Mouse (Mus musculus): ENCODE measurements at regions not wholly inside any gene's neighbourhood (a gene's known extent, or its start where the extent isn't known, plus 50 kb on each side); places are given as distances from the start of the nearest gene placed in this dataset.

GRCm38 (mm10) chr1:18465303-18465829, 200.4 kb upstream of the Defb41 start:
- H3K36me3 ChIP-seq (ENCODE audit: control insufficient read depth, insufficient read depth, low read length) = no peaks in the 10 kb centered on the region
- ATAC-seq (peak; percentile 85), DNase-seq (ENCODE audit: low spot score) (peak; percentile 66)
- no peak overlapping the region for H3K4me3 ChIP-seq (ENCODE audit: low read depth, low read length)
- no peaks in the 10 kb centered on the region for H3K9me3 ChIP-seq (replicated peaks; ENCODE audit: control insufficient read depth, low read length)
- H3K27me3 ChIP-seq (replicated peaks; ENCODE audit: control insufficient read depth, insufficient read depth, low read length) = no peaks in the 10 kb centered on the region
- WGBS = 33% methylated on average over 3 of the region's 3 CpGs
- H3K9ac ChIP-seq (ENCODE audit: low read length) = no peak overlapping the region
- no peak overlapping the region for H3K27ac ChIP-seq (ENCODE audit: low read depth, low read length)
- H3K4me1 ChIP-seq (ENCODE audit: control insufficient read depth, insufficient read depth, low read length) = peaks cover 4% of the 10 kb centered on the region; the same call in 1 of the 2 replicates
- H3K4me2 ChIP-seq (ENCODE audit: low read length) = no peak overlapping the region

GRCm38 (mm10) chr1:18463218-18463617, 198.3 kb upstream of the Defb41 start:
- WGBS = 27% methylated on average over 1 of the region's 1 CpGs
- Histone ChIP-seq H3K36me3 (ENCODE audit: control insufficient read depth, insufficient read depth, low read length) (no peaks in the 10 kb centered on the region), H3K9ac (ENCODE audit: low read length) (no peak overlapping the region), H3K9me3 (replicated peaks; ENCODE audit: control insufficient read depth, low read length) (no peaks in the 10 kb centered on the region), H3K4me1 (ENCODE audit: control insufficient read depth, insufficient read depth, low read length) (peaks cover 4% of the 10 kb centered on the region; the same call in 1 of the 2 replicates), H3K4me3 (ENCODE audit: low read depth, low read length) (no peak overlapping the region), H3K4me2 (ENCODE audit: low read length) (no peak overlapping the region), H3K27me3 (replicated peaks; ENCODE audit: control insufficient read depth, insufficient read depth, low read length) (no peaks in the 10 kb centered on the region), H3K27ac (ENCODE audit: low read depth, low read length) (no peak overlapping the region)
- no peak for ATAC-seq
- DNase-seq (ENCODE audit: low spot score) = no peak

DNA sequence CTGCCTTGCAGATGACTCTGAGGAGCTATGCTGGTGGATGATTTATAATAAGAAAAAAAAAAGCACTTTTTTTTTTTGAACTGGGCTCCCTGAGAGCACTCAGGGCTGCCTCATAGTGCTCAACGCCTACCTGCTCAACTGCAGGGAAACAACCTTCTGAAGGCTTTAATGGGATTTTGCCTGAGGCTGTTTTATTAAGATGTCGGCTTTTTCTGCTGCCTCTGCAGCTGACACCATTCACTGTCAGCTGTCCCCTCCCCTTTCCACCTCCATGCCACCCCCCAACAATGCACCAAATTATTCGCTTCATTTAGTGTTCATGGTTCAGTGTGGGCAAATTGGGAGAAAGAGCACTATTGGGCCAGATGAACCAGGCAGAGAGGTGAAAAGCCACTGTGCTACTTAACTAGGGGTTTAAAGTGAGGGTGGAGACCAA, 151.4 kb upstream of the Defb41 start:
- Histone ChIP-seq H3K27ac (ENCODE audit: low read depth, low read length) (no peak overlapping the region), H3K9ac (ENCODE audit: low read length) (no peak overlapping the region)
- peak; percentile 44 for DNase-seq (ENCODE audit: low spot score)

GRCm38 (mm10) chr1:18415879-18416278, 150.9 kb upstream of the Defb41 start:
- Histone ChIP-seq H3K9me3 (replicated peaks; ENCODE audit: control insufficient read depth, low read length) (no peaks in the 10 kb centered on the region), H3K4me2 (ENCODE audit: low read length) (no peak overlapping the region), H3K36me3 (ENCODE audit: control insufficient read depth, insufficient read depth, low read length) (no peaks in the 10 kb centered on the region), H3K27ac (ENCODE audit: low read depth, low read length) (no peak overlapping the region), H3K4me1 (ENCODE audit: control insufficient read depth, insufficient read depth, low read length) (0 out of 2 replicates have a peak, but pooled peaks cover 5% of the 10 kb centered on the region), H3K4me3 (ENCODE audit: low read depth, low read length) (no peak overlapping the region), H3K27me3 (replicated peaks; ENCODE audit: control insufficient read depth, insufficient read depth, low read length) (no peaks in the 10 kb centered on the region), H3K9ac (ENCODE audit: low read length) (no peak overlapping the region)
- ATAC-seq (peak; percentile 42; the same call in 1 of the 2 replicates), DNase-seq (ENCODE audit: low spot score) (peak; percentile 4)
- 5% methylated on average over 2 of the region's 2 CpGs for WGBS

More for the DNA sequence above, 151.4 kb upstream of the Defb41 start:
- no peaks in the 10 kb centered on the region for H3K27me3 ChIP-seq (replicated peaks; ENCODE audit: control insufficient read depth, insufficient read depth, low read length)
- H3K36me3 ChIP-seq (ENCODE audit: control insufficient read depth, insufficient read depth, low read length) = no peaks in the 10 kb centered on the region
- 5% methylated on average over 3 of the region's 3 CpGs for WGBS
- H3K4me2 ChIP-seq (ENCODE audit: low read length) = no peak overlapping the region
- no peak overlapping the region for H3K4me3 ChIP-seq (ENCODE audit: low read depth, low read length)
- peak; percentile 71 for ATAC-seq
- no peaks in the 10 kb centered on the region for H3K9me3 ChIP-seq (replicated peaks; ENCODE audit: control insufficient read depth, low read length)
- H3K4me1 ChIP-seq (ENCODE audit: control insufficient read depth, insufficient read depth, low read length) = 0 out of 2 replicates have a peak, but pooled peaks cover 5% of the 10 kb centered on the region

DNA sequence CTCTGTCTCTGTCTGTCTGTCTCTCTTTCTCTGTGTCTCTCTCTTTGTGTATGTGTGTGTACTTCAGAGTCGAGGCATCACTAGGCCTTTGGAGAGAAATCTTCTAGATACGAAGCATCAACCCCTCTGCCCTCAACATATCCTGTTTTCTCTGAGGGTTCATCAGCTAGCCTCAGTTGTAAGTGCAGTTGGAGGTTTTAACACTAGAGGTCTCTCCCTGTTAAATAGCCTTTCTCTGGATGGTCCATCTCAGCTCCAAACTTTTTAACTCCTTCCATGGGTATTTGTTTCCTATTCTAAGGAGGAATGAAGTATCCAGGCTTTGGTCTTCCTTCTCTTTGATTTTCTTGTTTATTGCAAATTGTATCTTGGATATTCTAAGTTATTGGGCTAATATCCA, 147.8 kb upstream of the Defb41 start:
- Histone ChIP-seq H3K27me3 (replicated peaks; ENCODE audit: control insufficient read depth, insufficient read depth, low read length) (no peaks in the 10 kb centered on the region), H3K9me3 (replicated peaks; ENCODE audit: control insufficient read depth, low read length) (no peaks in the 10 kb centered on the region), H3K36me3 (ENCODE audit: control insufficient read depth, insufficient read depth, low read length) (no peaks in the 10 kb centered on the region), H3K4me2 (ENCODE audit: low read length) (no peak overlapping the region), H3K27ac (ENCODE audit: low read depth, low read length) (no peak overlapping the region), H3K4me3 (ENCODE audit: low read depth, low read length) (no peak overlapping the region), H3K9ac (ENCODE audit: low read length) (no peak overlapping the region), H3K4me1 (ENCODE audit: control insufficient read depth, insufficient read depth, low read length) (0 out of 2 replicates have a peak, but pooled peaks cover 5% of the 10 kb centered on the region)
- ATAC-seq (no peak), DNase-seq (ENCODE audit: low spot score) (no peak)
- 80% methylated on average over 2 of the region's 2 CpGs for WGBS

GRCm38 (mm10) chr1:18389591-18389990, 124.7 kb upstream of the Defb41 start:
- Histone ChIP-seq H3K9ac (ENCODE audit: low read length) (no peak overlapping the region), H3K27me3 (replicated peaks; ENCODE audit: control insufficient read depth, insufficient read depth, low read length) (no peaks in the 10 kb centered on the region), H3K9me3 (replicated peaks; ENCODE audit: control insufficient read depth, low read length) (no peaks in the 10 kb centered on the region), H3K4me2 (ENCODE audit: low read length) (no peak overlapping the region), H3K4me1 (ENCODE audit: control insufficient read depth, insufficient read depth, low read length) (no peaks in the 10 kb centered on the region), H3K4me3 (ENCODE audit: low read depth, low read length) (no peak overlapping the region), H3K36me3 (ENCODE audit: control insufficient read depth, insufficient read depth, low read length) (no peaks in the 10 kb centered on the region), H3K27ac (ENCODE audit: low read depth, low read length) (no peak overlapping the region)
- ATAC-seq (no peak), DNase-seq (ENCODE audit: low spot score) (no peak)

DNA sequence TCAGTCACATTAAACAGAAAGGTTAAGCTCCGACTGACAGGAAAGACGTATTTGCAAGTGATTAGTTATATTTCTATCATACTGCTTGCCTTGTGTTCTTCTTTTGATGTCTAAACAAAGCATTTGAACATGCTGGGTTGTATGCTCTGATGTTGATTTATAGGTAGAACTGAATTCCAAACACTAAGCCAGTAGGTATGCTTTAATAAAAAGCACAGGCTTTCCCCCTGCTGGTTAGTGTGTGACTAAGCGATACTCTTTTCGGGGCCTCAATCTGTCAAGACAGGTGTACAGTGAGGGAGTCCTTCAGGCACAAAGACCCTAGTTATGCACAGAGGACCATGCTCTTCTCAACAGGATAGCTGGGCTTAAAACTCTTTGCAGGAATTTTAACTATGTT, 119.1 kb upstream of the Defb41 start:
- H3K36me3 ChIP-seq (ENCODE audit: control insufficient read depth, insufficient read depth, low read length) = no peaks in the 10 kb centered on the region
- H3K27ac ChIP-seq (ENCODE audit: low read depth, low read length) = no peak overlapping the region
- no peak overlapping the region for H3K9ac ChIP-seq (ENCODE audit: low read length)
- 75% methylated on average over 4 of the region's 4 CpGs for WGBS
- no peaks in the 10 kb centered on the region for H3K27me3 ChIP-seq (replicated peaks; ENCODE audit: control insufficient read depth, insufficient read depth, low read length)
- ATAC-seq (no peak), DNase-seq (ENCODE audit: low spot score) (no peak)
- H3K4me3 ChIP-seq (ENCODE audit: low read depth, low read length) = no peak overlapping the region
- no peaks in the 10 kb centered on the region for H3K9me3 ChIP-seq (replicated peaks; ENCODE audit: control insufficient read depth, low read length)
- H3K4me1 ChIP-seq (ENCODE audit: control insufficient read depth, insufficient read depth, low read length) = no peaks in the 10 kb centered on the region
- no peak overlapping the region for H3K4me2 ChIP-seq (ENCODE audit: low read length)

DNA sequence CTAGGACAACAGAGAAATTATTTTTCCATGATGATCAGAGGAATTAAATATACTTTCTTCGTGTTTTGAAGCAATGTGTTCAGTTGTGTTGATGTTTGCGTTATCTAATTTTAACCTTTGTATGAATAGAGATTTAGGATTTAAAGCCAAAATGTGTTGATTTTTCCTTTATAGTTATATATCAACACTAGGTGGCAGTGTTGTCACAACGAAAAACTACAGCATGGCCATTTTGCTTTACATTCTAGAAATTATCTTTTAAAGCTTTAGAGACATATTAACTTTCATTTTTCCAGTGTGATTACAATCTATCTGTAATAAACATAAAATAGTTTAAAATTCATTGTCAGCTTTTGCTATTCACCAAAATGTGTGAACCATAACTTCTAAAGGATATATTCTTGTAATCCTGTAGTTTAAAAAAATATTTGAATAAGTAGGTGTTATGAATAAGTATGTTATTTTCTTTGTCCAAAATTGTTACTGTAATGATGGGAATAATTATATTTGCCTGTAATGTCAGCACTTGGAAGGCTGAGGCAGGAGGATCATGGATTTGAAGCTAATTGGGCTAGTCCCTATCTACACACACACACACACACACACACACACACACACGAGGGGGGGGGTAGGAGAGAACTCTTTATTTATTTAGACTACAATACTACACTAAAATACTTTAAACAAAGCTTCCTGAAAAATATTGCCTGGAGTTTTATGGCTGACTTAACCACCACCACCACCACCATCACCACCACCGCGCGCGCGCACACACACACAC, 95.2 kb upstream of the Defb41 start:
- Histone ChIP-seq H3K27ac (ENCODE audit: low read depth, low read length) (no peak overlapping the region), H3K9me3 (replicated peaks; ENCODE audit: control insufficient read depth, low read length) (no peaks in the 10 kb centered on the region), H3K4me2 (ENCODE audit: low read length) (no peak overlapping the region), H3K4me1 (ENCODE audit: control insufficient read depth, insufficient read depth, low read length) (no peaks in the 10 kb centered on the region), H3K4me3 (ENCODE audit: low read depth, low read length) (no peak overlapping the region), H3K27me3 (replicated peaks; ENCODE audit: control insufficient read depth, insufficient read depth, low read length) (no peaks in the 10 kb centered on the region), H3K36me3 (ENCODE audit: control insufficient read depth, insufficient read depth, low read length) (no peaks in the 10 kb centered on the region), H3K9ac (ENCODE audit: low read length) (no peak overlapping the region)
- ATAC-seq (0 out of 2 replicates have a peak, but pooled peaks have one; percentile 32), DNase-seq (ENCODE audit: low spot score) (peak; percentile 73)
- 66% methylated on average over 9 of the region's 9 CpGs for WGBS

DNA sequence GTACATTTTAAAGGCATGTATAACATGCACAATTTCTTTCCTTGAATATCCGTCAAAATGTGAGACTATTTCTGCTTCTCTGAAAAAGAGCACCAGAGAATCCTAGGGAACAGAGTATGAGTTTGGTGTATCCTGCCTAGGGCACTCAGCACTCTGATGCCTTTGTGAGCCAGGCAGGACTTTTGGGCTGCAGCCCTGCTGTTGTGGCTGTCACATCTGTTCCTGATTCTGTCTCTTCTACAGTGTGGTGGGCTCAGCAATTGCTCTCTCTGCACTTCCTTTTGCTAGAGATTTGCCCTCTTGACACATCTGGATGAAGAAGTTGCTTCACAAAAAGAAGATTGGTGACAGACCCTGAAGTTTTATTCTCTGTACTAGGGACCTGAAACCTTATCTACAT, 73.9 kb upstream of the Defb41 start:
- H3K4me3 ChIP-seq (ENCODE audit: low read depth, low read length) = no peak overlapping the region
- no peaks in the 10 kb centered on the region for H3K36me3 ChIP-seq (ENCODE audit: control insufficient read depth, insufficient read depth, low read length)
- H3K4me1 ChIP-seq (ENCODE audit: control insufficient read depth, insufficient read depth, low read length) = no peaks in the 10 kb centered on the region
- 93% methylated on average over 1 of the region's 1 CpGs for WGBS
- DNase-seq (ENCODE audit: low spot score) = no peak
- no peak for ATAC-seq
- no peak overlapping the region for H3K9ac ChIP-seq (ENCODE audit: low read length)
- H3K9me3 ChIP-seq (replicated peaks; ENCODE audit: control insufficient read depth, low read length) = no peaks in the 10 kb centered on the region
- no peak overlapping the region for H3K27ac ChIP-seq (ENCODE audit: low read depth, low read length)
- no peak overlapping the region for H3K4me2 ChIP-seq (ENCODE audit: low read length)
- no peaks in the 10 kb centered on the region for H3K27me3 ChIP-seq (replicated peaks; ENCODE audit: control insufficient read depth, insufficient read depth, low read length)
